Mouse (Mus musculus) urinary bladder, adult 2 months (tissue): ENCODE data around the gene Irgq. TPM values are rescaled to one million over a fixed set of nuclear protein-coding genes. Genes with fewer than 3 reads are reported as not detected.

ENCODE experiments used
- polyA plus RNA-seq: library from polyadenylated mRNA; depleted of rRNA; stranded (reverse); fragments of >200 nt; gene quantifications from 2 replicates; pipeline ENCODE4 v1.2.3, GENCODE M21; 2012; rRNA removed

Irgq gene
- polyA plus RNA-seq, 1 experiment: 10.8 TPM

Other genes starting within 250 kb of the Irgq start
- gene Zfp61, start 229.5 kb upstream of the Irgq start, polyA plus RNA-seq: 16.1 and 18.1 TPM in 2 replicates
- gene Zfp94, start 214.0 kb upstream of the Irgq start, polyA plus RNA-seq: 10.5 and 11.0 TPM in 2 replicates
- gene Tescl, start 196.8 kb upstream of the Irgq start, polyA plus RNA-seq: 0.19 TPM in 2 replicates
- not detected in 2 replicates for gene Lypd5, start 181.5 kb upstream of the Irgq start, polyA plus RNA-seq
- gene Kcnn4, start 160.4 kb upstream of the Irgq start, polyA plus RNA-seq: 47.4 and 50.6 TPM in 2 replicates
- 37.6 and 37.7 TPM in 2 replicates for gene Smg9, start 131.1 kb upstream of the Irgq start, polyA plus RNA-seq
- 0.03 TPM in 1 of 2 replicates, not detected in the other for gene Irgc1, start 78.4 kb upstream of the Irgq start, polyA plus RNA-seq
- gene Plaur, start 68.2 kb upstream of the Irgq start, polyA plus RNA-seq: 18.8 and 28.9 TPM in 2 replicates
- gene Cadm4, start 48.7 kb upstream of the Irgq start, polyA plus RNA-seq: 10.0 and 19.2 TPM in 2 replicates
- 10.0 and 10.7 TPM in 2 replicates for gene Zfp428, start 23.7 kb upstream of the Irgq start, polyA plus RNA-seq
- not detected in 2 replicates for gene AC161166.1, start 18.2 kb upstream of the Irgq start, polyA plus RNA-seq
- 0.10 and 0.21 TPM in 2 replicates for gene Pinlyp, start 15.4 kb downstream of the Irgq start, polyA plus RNA-seq
- 32.5 and 33.5 TPM in 2 replicates for gene Xrcc1, start 15.6 kb downstream of the Irgq start, polyA plus RNA-seq
- gene Ethe1, start 56.9 kb downstream of the Irgq start, polyA plus RNA-seq: 59.0 and 67.0 TPM in 2 replicates
- gene Zfp575, start 57.0 kb downstream of the Irgq start, polyA plus RNA-seq: 0.44 and 0.83 TPM in 2 replicates
- 6.8 and 7.9 TPM in 2 replicates for gene Phldb3, start 80.1 kb downstream of the Irgq start, polyA plus RNA-seq
- gene Lypd3, start 105.9 kb downstream of the Irgq start, polyA plus RNA-seq: 47.0 and 53.2 TPM in 2 replicates
- not detected in 2 replicates for gene Tex101, start 146.0 kb downstream of the Irgq start, polyA plus RNA-seq
- gene BC049730, start 178.6 kb downstream of the Irgq start, polyA plus RNA-seq: not detected in 2 replicates
- not detected in 2 replicates for gene Gm4763, start 196.2 kb downstream of the Irgq start, polyA plus RNA-seq
- gene Cd177, start 229.6 kb downstream of the Irgq start, polyA plus RNA-seq: 0.04 and 0.07 TPM in 2 replicates
- gene Ceacam10, start 246.5 kb downstream of the Irgq start, polyA plus RNA-seq: not detected in 2 replicates